Mouse (Mus musculus) lung, adult 2 months (tissue): ENCODE measurements around the gene Tnfrsf14. TPM values are rescaled to one million over a fixed set of nuclear protein-coding genes. Genes with fewer than 3 reads are reported as not detected.

Experiments used
- DNase-seq: peaks from one replicate; pipeline ENCODE4 v3.0.0; 2022
- H3K4me1 ChIP-seq: fragments of 200-500 bp; 2 replicates; pipeline ENCODE4 v1.6.1; 2011; ENCODE audit warnings: low read length; ENCODE audit not compliant: control insufficient read depth, insufficient read depth
- H3K4me3 ChIP-seq: fragments of 200-500 bp; replicated peaks from 2 replicates; pipeline ENCODE3; 2011; ENCODE audit warnings: low read depth, mild to moderate bottlenecking, control low read depth, low read length; ENCODE audit errors: extremely low read depth
- CTCF ChIP-seq: fragments of 200-500 bp; IDR thresholded peaks from 2 replicates; pipeline ENCODE4 v1.5.1; 2011; ENCODE audit warnings: mild to moderate bottlenecking, low read length, control low read depth; ENCODE audit not compliant: insufficient read depth
- POLR2A ChIP-seq: fragments of 200-500 bp; IDR thresholded peaks from 2 replicates; pipeline ENCODE4 v1.6.1; 2011; ENCODE audit warnings: low read depth, mild to moderate bottlenecking, control low read depth, low read length, borderline replicate concordance; ENCODE audit errors: extremely low read depth
- WGBS: fragments of 180-500 bp; shearing (Covaris S2); methylation state at CpG from one replicate; pipeline ENCODE4 v1.1.7; 2018; 5-methylcytosine and 5-hydroxymethylcytosine counted together
- polyA plus RNA-seq: library from polyadenylated mRNA; depleted of rRNA; stranded (reverse); fragments of >200 nt; gene quantifications from 2 replicates; pipeline ENCODE4 v1.2.3, GENCODE M21; 2012; rRNA removed

Gene Tnfrsf14
- polyA plus RNA-seq, 1 experiment: 56.8 TPM

DNA sequence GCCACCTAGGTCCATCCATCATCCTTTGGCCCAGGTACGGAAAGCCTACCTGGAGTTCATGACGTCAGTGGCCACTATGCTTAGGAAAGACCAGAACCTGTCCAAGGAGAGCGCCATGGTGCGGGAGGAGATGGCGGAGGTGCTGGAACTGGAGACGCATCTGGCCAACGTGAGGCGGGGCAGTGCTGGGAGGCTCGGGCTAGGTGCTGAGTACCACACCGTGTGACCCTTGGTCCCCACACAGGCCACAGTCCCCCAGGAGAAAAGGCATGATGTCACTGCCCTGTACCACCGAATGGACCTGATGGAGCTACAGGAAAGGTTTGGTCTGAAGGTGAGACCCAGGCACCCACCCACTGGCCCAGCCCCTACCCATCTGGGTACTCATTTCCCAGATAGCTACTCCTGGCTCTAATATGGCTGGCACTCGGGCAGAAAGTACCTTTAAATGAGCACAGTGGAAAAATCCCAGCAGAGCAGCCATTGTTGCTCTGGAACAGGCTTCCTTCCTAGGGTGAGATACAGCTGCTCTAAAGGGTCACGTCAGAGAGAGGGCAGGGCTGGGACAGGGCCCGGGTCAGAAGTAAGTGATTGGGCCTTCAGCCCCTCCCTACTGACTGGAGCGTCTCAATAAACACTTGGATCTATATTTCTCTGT, 40.6 kb downstream of the Tnfrsf14 start:
- WGBS: 72% methylated on average over 15 of the region's 15 CpGs
- no peaks in the 10 kb centered on the region for H3K4me1 ChIP-seq
- DNase-seq: no peak
- TF ChIP-seq POLR2A (no peak), CTCF (no peak)
- no peak overlapping the region for H3K4me3 ChIP-seq

DNA sequence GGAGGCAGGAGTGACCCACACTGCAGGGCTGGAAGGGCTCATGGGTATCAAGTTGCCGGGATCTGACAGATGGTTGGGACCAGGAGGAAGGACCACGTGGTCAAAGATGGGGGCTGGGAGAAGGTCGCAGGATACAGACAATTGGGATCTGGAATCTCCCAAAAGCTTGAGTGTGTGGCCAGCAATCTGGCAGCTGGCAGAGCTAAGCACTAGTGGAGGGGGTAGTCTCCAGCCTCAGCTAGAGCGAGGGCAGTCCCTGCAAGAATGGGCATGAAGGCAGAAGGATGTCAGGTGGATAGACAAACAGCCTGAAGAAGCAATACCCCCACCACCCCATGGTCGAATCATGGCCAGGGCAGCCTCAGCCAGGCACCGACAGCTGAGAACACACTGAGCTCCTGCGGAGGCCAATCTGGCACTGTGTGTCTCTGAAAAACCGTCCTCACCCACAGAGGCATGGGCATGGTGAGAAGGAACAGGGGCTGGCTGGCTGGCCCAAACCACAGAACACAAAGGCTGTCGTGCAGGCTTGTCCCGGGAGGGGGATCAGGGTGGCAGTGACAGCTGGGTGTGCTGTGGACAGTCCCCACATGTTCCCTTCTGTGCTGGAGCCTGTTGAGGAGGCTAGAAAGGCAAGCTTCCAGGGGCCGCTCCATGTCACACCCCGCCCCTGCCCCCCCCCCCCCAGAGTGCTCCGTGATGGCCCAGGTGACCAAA, 41.3 kb downstream of the Tnfrsf14 start:
- 55% methylated on average over 13 of the region's 13 CpGs for WGBS
- DNase-seq: no peak
- TF ChIP-seq CTCF: no peak
- no peak for TF ChIP-seq POLR2A
- no peak overlapping the region for H3K4me3 ChIP-seq
- H3K4me1 ChIP-seq: no peaks in the 10 kb centered on the region

DNA sequence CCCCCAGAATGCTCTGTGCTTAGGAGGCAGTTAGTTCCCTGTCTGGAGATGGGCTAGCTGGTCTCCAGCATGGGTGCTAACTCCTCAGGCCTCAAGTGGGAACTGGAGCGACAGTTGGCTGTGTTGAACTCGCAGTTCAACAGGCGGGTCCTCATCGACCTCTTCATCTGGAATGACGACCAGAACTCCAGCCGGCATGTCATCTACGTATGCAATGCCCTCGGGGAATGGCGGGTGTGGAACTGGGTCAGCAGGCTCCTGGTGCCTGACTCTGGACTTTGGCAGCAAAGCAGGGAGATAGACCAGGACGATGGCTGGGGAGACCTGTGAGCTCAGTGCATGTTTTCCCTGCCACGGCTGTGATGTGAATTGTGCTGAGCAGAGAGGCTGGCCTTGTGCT, 42.9 kb downstream of the Tnfrsf14 start:
- H3K4me3 ChIP-seq: no peak overlapping the region
- DNase-seq: no peak
- TF ChIP-seq POLR2A (no peak), CTCF (no peak)
- WGBS: 75% methylated on average over 11 of the region's 11 CpGs
- no peaks in the 10 kb centered on the region for H3K4me1 ChIP-seq

DNA sequence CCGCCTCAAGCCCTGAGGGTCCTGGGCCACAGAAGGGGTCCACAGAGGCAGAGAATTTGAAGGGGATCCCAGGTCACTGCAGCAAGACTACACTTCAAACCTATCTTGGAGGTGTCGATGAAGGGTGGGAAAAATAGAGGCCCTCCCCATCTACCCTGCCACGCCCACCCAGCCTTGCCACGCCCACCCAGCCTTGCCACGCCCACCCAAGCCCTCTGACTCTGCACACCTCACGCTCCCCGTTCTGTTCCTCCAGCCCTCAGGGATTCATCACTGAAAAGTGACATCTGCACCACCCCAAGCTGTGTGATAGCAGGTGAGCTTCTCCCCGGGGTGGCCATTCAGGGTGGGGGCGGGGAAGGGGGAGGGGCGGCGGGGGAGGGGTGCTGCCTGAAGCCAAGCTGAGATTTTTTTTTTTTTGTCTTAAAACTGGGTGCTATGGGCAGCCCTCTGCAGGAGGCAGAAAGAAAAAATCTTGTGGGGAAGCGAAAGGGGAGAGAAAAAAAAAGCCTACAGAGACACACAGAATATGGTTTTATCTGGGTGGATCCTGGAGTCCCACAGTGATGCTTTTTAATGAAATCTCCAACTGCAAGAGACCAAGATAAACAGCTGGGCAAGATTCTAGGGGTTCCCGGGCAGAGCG, 46.2 kb downstream of the Tnfrsf14 start:
- TF ChIP-seq POLR2A (no peak), CTCF (no peak)
- DNase-seq: no peak
- 22% methylated on average over 14 of the region's 14 CpGs for WGBS
- peaks cover 2% of the 10 kb centered on the region; the same call in 1 of the 2 replicates for H3K4me1 ChIP-seq
- no peak overlapping the region for H3K4me3 ChIP-seq

DNA sequence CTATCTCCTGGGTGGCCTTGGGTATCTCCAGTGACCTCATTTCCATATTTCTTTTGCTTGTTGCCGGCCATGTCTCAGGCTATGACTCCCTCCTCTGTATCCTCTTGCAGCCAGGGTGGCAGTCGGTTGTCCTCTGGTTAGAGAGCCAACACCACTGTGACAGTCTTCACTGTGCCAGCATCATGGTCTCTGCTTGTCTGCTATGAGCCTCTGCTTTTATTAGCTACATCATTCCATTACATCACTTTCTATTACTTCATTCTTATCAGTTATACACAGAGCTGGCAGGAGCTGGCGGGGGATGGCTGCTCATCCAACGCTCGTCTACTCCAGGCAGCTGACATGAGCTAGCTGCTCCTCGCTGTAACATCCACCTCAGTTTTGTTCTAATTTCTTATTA, 47.6 kb downstream of the Tnfrsf14 start:
- no peak for DNase-seq
- H3K4me3 ChIP-seq: no peak overlapping the region
- TF ChIP-seq CTCF (no peak), POLR2A (no peak)
- 44% methylated on average over 6 of the region's 6 CpGs for WGBS
- peaks cover 2% of the 10 kb centered on the region; the same call in 1 of the 2 replicates for H3K4me1 ChIP-seq

DNA sequence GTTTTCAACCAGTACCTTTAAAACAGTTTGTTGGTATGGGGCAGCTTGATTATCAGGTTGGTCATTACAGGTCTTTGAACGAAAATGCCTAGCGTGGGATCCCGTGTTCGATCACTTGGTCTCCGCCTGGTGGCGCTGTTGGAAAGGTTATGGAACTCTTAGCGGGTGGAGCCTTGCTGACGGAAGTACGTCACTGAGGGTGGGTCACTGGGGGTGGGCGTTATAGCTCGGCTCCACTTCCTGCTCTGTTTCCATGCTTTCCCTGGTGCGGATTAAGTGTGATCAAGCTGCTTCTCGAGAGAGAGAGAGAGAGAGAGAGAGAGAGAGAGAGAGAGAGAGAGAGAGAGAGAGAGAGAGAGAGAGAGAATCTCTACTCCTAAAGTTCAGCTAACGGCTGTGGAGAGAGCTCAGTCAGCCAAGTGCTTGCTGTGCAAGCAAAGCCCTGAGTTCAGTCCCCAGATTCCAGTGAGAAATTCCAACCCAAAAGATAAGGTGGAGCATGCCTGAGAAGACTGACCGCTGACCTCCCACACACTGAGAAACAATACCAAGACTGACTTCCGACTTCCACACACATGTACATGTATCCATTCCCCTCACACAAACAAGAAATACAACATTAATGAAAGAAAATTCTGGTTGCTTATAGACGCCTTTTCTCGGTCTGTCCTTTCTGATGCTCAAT, 50.4 kb downstream of the Tnfrsf14 start:
- Histone ChIP-seq H3K4me3 (peak overlapping the region; percentile 27), H3K4me1 (peaks cover 2% of the 10 kb centered on the region; the same call in 1 of the 2 replicates)
- TF ChIP-seq CTCF (peak; percentile 94), POLR2A (peak; percentile 67; the same call in 1 of the 2 replicates)
- WGBS: 8% methylated on average over 18 of the region's 18 CpGs
- peak; percentile 92 for DNase-seq

DNA sequence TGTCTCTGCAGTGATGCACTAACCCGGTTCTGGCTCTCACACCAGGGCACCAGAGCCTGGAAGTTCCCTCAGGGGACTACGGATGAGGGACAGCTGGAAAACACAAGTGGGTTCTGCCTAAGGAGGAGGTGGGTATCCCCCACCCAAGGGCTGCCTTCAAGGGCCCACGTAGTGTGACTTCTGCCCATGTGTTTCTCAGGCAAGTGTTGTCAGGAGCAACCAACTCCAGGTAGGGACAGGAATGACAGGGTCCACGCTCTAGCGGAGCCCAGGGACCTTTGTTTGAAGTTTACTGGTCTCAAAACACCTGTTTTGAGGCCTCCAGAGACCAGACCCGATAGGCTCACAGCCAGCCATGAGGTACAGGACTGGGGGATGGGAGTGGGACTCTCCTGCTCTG, 55.2 kb downstream of the Tnfrsf14 start:
- Histone ChIP-seq H3K4me1 (peaks cover under 1% of the 10 kb centered on the region; the same call in 1 of the 2 replicates), H3K4me3 (no peak overlapping the region)
- WGBS: 75% methylated on average over 6 of the region's 6 CpGs
- no peak for TF ChIP-seq POLR2A
- no peak for TF ChIP-seq CTCF
- no peak for DNase-seq

Other genes starting within 250 kb of the Tnfrsf14 start
- 4.8 and 5.1 TPM in 2 replicates for gene Ttc34, start 91.1 kb downstream of the Tnfrsf14 start, polyA plus RNA-seq
- 0.09 and 0.12 TPM in 2 replicates for gene Mmel1, start 59.0 kb downstream of the Tnfrsf14 start, polyA plus RNA-seq
- gene Fam213b, start 29.4 kb downstream of the Tnfrsf14 start, polyA plus RNA-seq: 8.9 and 14.8 TPM in 2 replicates
- gene Hes5, start 32.4 kb upstream of the Tnfrsf14 start, polyA plus RNA-seq: 0.09 TPM in 1 of 2 replicates, not detected in the other
- gene Pank4, start 35.6 kb upstream of the Tnfrsf14 start, polyA plus RNA-seq: 35.0 and 49.1 TPM in 2 replicates
- 15.1 and 23.9 TPM in 2 replicates for gene Plch2, start 128.2 kb upstream of the Tnfrsf14 start, polyA plus RNA-seq
- 20.8 and 23.7 TPM in 2 replicates for gene Pex10, start 138.5 kb upstream of the Tnfrsf14 start, polyA plus RNA-seq
- gene Rer1, start 157.8 kb upstream of the Tnfrsf14 start, polyA plus RNA-seq: 76.1 and 85.9 TPM in 2 replicates
- 14.2 and 15.5 TPM in 2 replicates for gene Morn1, start 158.0 kb upstream of the Tnfrsf14 start, polyA plus RNA-seq